Mouse (Mus musculus) stomach, embryonic 16.5 days (tissue): Measurements from ENCODE around the gene Arhgef28. TPM values are rescaled to one million over a fixed set of nuclear protein-coding genes. Genes with fewer than 3 reads are reported as not detected.

Source experiments
- ATAC-seq: fragments of 200-750 bp; cut with Nextera tagmentation; 2 replicates; pipeline ENCODE4 v1.8.0; 2017; ENCODE audit warnings: moderate number of reproducible peaks, moderate TSS enrichment; ENCODE audit not compliant: insufficient read depth, low FRiP score
- H3K27ac ChIP-seq: fragments of 300-500 bp; sonication (generic); 2 replicates; pipeline ENCODE4 v1.5.1; 2014; ENCODE audit warnings: low read length
- H3K27me3 ChIP-seq: fragments of 300-500 bp; sonication (generic); 2 replicates; pipeline ENCODE4 v1.6.1; 2014; ENCODE audit warnings: low read length, control low read depth, mixed read lengths; ENCODE audit not compliant: control insufficient read depth, insufficient read depth
- H3K36me3 ChIP-seq: fragments of 300-500 bp; sonication (generic); 2 replicates; pipeline ENCODE4 v1.6.1; 2014; ENCODE audit warnings: low read length; ENCODE audit not compliant: control insufficient read depth, insufficient read depth
- H3K4me1 ChIP-seq: fragments of 300-500 bp; sonication (generic); 2 replicates; pipeline ENCODE4 v1.6.1; 2014; ENCODE audit warnings: low read length, control low read depth, mixed read lengths; ENCODE audit not compliant: control insufficient read depth, insufficient read depth
- H3K4me2 ChIP-seq: fragments of 300-500 bp; sonication (generic); 2 replicates; pipeline ENCODE4 v1.6.1; 2014; ENCODE audit warnings: low read depth, low read length, mixed read lengths
- H3K4me3 ChIP-seq: fragments of 300-500 bp; sonication (generic); replicated peaks from 2 replicates; pipeline ENCODE4 v1.5.1; 2014; ENCODE audit warnings: mild to moderate bottlenecking, low read length
- H3K9ac ChIP-seq: fragments of 300-500 bp; sonication (generic); 2 replicates; pipeline ENCODE4 v1.6.1; 2014; ENCODE audit warnings: low read length
- H3K9me3 ChIP-seq: fragments of 300-500 bp; sonication (generic); replicated peaks from 2 replicates; pipeline ENCODE4 v1.6.1; 2016; ENCODE audit warnings: low read length, control low read depth; ENCODE audit not compliant: control insufficient read depth
- WGBS: fragments of 180-500 bp; shearing (Covaris S2); extraction: QIAGEN DNeasy Blood & Tissue Kit; methylation state at CpG from one replicate; pipeline ENCODE4 v1.1.7; 2014; 5-methylcytosine and 5-hydroxymethylcytosine counted together
- polyA plus RNA-seq: library from polyadenylated mRNA; unstranded; fragments of >200 nt; fragmentation: Nextera tagmentation; extraction: Ambion mirVana; gene quantifications from 2 replicates; pipeline ENCODE4 v1.2.1, GENCODE M21; 2015

Arhgef28 gene
- polyA plus RNA-seq, 1 experiment from 2014 or later: 26.6 TPM

- no peaks in the 10 kb centered on the region for H3K9me3 ChIP-seq
- H3K27me3 ChIP-seq: no peaks in the 10 kb centered on the region
- ATAC-seq: no peak
- H3K9ac ChIP-seq: no peak overlapping the region
- H3K4me1 ChIP-seq: peaks cover 16% of the 10 kb centered on the region
- H3K36me3 ChIP-seq: no peaks in the 10 kb centered on the region
- 16% methylated on average over 8 of the region's 8 CpGs for WGBS
- H3K27ac ChIP-seq: peak overlapping the region; percentile 31; the same call in 1 of the 2 replicates
- peak overlapping the region; percentile 33 for H3K4me2 ChIP-seq
- H3K4me3 ChIP-seq: peak overlapping the region; percentile 7; the same call in 1 of the 2 replicates
These were observed 278.1 kb downstream of the Arhgef28 start for GRCm38 (mm10) chr13:97928135-97928497.

- ATAC-seq: no peak
- peak overlapping the region; percentile 7; the same call in 1 of the 2 replicates for H3K4me3 ChIP-seq
- H3K4me2 ChIP-seq: peak overlapping the region; percentile 33
- no peaks in the 10 kb centered on the region for H3K9me3 ChIP-seq
- H3K4me1 ChIP-seq: peaks cover 16% of the 10 kb centered on the region
- 26% methylated on average over 14 of the region's 14 CpGs for WGBS
- H3K27me3 ChIP-seq: no peaks in the 10 kb centered on the region
- H3K36me3 ChIP-seq: no peaks in the 10 kb centered on the region
- no peak overlapping the region; the same call in 1 of the 2 replicates for H3K27ac ChIP-seq
- no peak overlapping the region for H3K9ac ChIP-seq
These were observed 278.7 kb downstream of the Arhgef28 start for GRCm38 (mm10) chr13:97927376-97928134.

- Histone ChIP-seq H3K4me1 (peaks cover 16% of the 10 kb centered on the region), H3K27ac (no peak overlapping the region), H3K9ac (no peak overlapping the region), H3K27me3 (no peaks in the 10 kb centered on the region), H3K36me3 (no peaks in the 10 kb centered on the region; the same call in 1 of the 2 replicates), H3K9me3 (no peaks in the 10 kb centered on the region), H3K4me2 (no peak overlapping the region), H3K4me3 (no peak overlapping the region)
- no peak for ATAC-seq
- WGBS: 77% methylated on average over 10 of the region's 10 CpGs
These were observed 279.9 kb downstream of the Arhgef28 start for GRCm38 (mm10) chr13:97926371-97926770.

- Histone ChIP-seq H3K36me3 (no peaks in the 10 kb centered on the region; the same call in 1 of the 2 replicates), H3K27ac (no peak overlapping the region), H3K4me2 (no peak overlapping the region), H3K4me1 (peaks cover 12% of the 10 kb centered on the region), H3K27me3 (no peaks in the 10 kb centered on the region), H3K9ac (no peak overlapping the region), H3K9me3 (no peaks in the 10 kb centered on the region), H3K4me3 (no peak overlapping the region)
- WGBS: 92% methylated on average over 5 of the region's 5 CpGs
- no peak for ATAC-seq
These were observed 283.2 kb downstream of the Arhgef28 start for GRCm38 (mm10) chr13:97923009-97923408.

GRCm38 (mm10) chr13:97919590-97919989 lies 286.6 kb downstream of the Arhgef28 start:
- Histone ChIP-seq H3K27me3 (no peaks in the 10 kb centered on the region), H3K9ac (no peak overlapping the region), H3K36me3 (no peaks in the 10 kb centered on the region; the same call in 1 of the 2 replicates), H3K4me3 (no peak overlapping the region), H3K27ac (no peak overlapping the region), H3K9me3 (no peaks in the 10 kb centered on the region), H3K4me2 (no peak overlapping the region), H3K4me1 (no peaks in the 10 kb centered on the region)
- ATAC-seq: no peak
- WGBS: 50% methylated on average over 8 of the region's 8 CpGs

GRCm38 (mm10) chr13:97918117-97918900 lies 287.9 kb downstream of the Arhgef28 start:
- Histone ChIP-seq H3K36me3 (no peaks in the 10 kb centered on the region; the same call in 1 of the 2 replicates), H3K4me2 (no peak overlapping the region), H3K27ac (no peak overlapping the region), H3K9me3 (no peaks in the 10 kb centered on the region), H3K27me3 (no peaks in the 10 kb centered on the region), H3K4me3 (no peak overlapping the region), H3K9ac (no peak overlapping the region), H3K4me1 (no peaks in the 10 kb centered on the region)
- no peak for ATAC-seq
- 72% methylated on average over 12 of the region's 12 CpGs for WGBS

GRCm38 (mm10) chr13:97911013-97911412 lies 295.2 kb downstream of the Arhgef28 start:
- Histone ChIP-seq H3K9me3 (no peaks in the 10 kb centered on the region), H3K4me2 (peak overlapping the region; percentile 33; the same call in 1 of the 2 replicates), H3K4me1 (peaks cover 4% of the 10 kb centered on the region), H3K27ac (peak overlapping the region; percentile 18; the same call in 1 of the 2 replicates), H3K4me3 (no peak overlapping the region), H3K27me3 (no peaks in the 10 kb centered on the region), H3K36me3 (no peaks in the 10 kb centered on the region), H3K9ac (no peak overlapping the region)
- WGBS: 23% methylated on average over 10 of the region's 10 CpGs
- no peak for ATAC-seq

- Histone ChIP-seq H3K9me3 (no peaks in the 10 kb centered on the region), H3K4me3 (no peak overlapping the region), H3K27ac (no peak overlapping the region), H3K27me3 (no peaks in the 10 kb centered on the region), H3K4me1 (no peaks in the 10 kb centered on the region), H3K9ac (no peak overlapping the region), H3K36me3 (peaks cover 3% of the 10 kb centered on the region; the same call in 1 of the 2 replicates), H3K4me2 (no peak overlapping the region)
- 88% methylated on average over 8 of the region's 8 CpGs for WGBS
- ATAC-seq: no peak
These were observed 303.4 kb downstream of the Arhgef28 start for GRCm38 (mm10) chr13:97902821-97903220.

- H3K36me3 ChIP-seq: peaks cover 3% of the 10 kb centered on the region; the same call in 1 of the 2 replicates
- no peaks in the 10 kb centered on the region for H3K4me1 ChIP-seq
- no peak for ATAC-seq
- H3K9ac ChIP-seq: no peak overlapping the region
- WGBS: 44% methylated on average over 3 of the region's 3 CpGs
- H3K4me3 ChIP-seq: no peak overlapping the region
- H3K27me3 ChIP-seq: no peaks in the 10 kb centered on the region
- no peaks in the 10 kb centered on the region for H3K9me3 ChIP-seq
- no peak overlapping the region for H3K4me2 ChIP-seq
- H3K27ac ChIP-seq: no peak overlapping the region
These were observed 305.9 kb downstream of the Arhgef28 start for GRCm38 (mm10) chr13:97900380-97900758.
